Mouse (Mus musculus) adrenal gland, postnatal 25 days (tissue): Measurements from ENCODE around the gene E2f1. TPM values are rescaled to one million over a fixed set of nuclear protein-coding genes. Genes with fewer than 3 reads are reported as not detected.

Experiments
- total RNA-seq: library from RNA; stranded (reverse); gene quantifications from 2 replicates; pipeline ENCODE4 v1.2.3, GENCODE M21; 2021

Gene E2f1
- total RNA-seq, 1 experiment from 2014 or later, result 13.2 TPM

Other genes starting within 250 kb of the E2f1 start
- 12.4 and 18.2 TPM in 2 replicates for gene Cdk5rap1, start 196.9 kb downstream of the E2f1 start, total RNA-seq
- gene Snta1, start 161.8 kb downstream of the E2f1 start, total RNA-seq, result 21.9 and 24.7 TPM in 2 replicates
- gene Cbfa2t2, start 133.4 kb downstream of the E2f1 start, total RNA-seq, result 40.7 and 50.1 TPM in 2 replicates
- not detected in 2 replicates for gene 1700003F12Rik, start 22.8 kb downstream of the E2f1 start, total RNA-seq
- 0.21 TPM in 1 of 2 replicates, not detected in the other for gene Actl10, start 18.1 kb downstream of the E2f1 start, total RNA-seq
- 2.0 and 2.1 TPM in 2 replicates for gene Necab3, start 11.0 kb downstream of the E2f1 start, total RNA-seq
- gene Pxmp4, start 33.8 kb upstream of the E2f1 start, total RNA-seq, result 32.7 and 34.3 TPM in 2 replicates
- 3.3 and 3.6 TPM in 2 replicates for gene Zfp341, start 43.4 kb upstream of the E2f1 start, total RNA-seq
- gene 4930519P11Rik, start 43.5 kb upstream of the E2f1 start, total RNA-seq, result 1.2 TPM in 1 of 2 replicates, not detected in the other
- gene Chmp4b, start 81.8 kb upstream of the E2f1 start, total RNA-seq, result 221 and 247 TPM in 2 replicates
- gene Gm14214, start 200.1 kb upstream of the E2f1 start, total RNA-seq, result not detected in 2 replicates
- 196 and 201 TPM in 2 replicates for gene Raly, start 221.2 kb upstream of the E2f1 start, total RNA-seq
- not detected in 2 replicates for gene a, start 221.5 kb upstream of the E2f1 start, total RNA-seq